Mouse (Mus musculus): ENCODE results near the gene Nmur1. TPM values are rescaled to one million over a fixed set of nuclear protein-coding genes. Genes with fewer than 3 reads are reported as not detected.
"Not testable (repeated sequence)": the region's sequence is repeated elsewhere in the genome, so short reads cannot be mapped to it uniquely, and the experiment has no call there.

The Nmur1 gene
- total RNA-seq (2022), result not detected

GRCm38 (mm10) chr1:86426128-86426527 lies at the start of gene Nmur1, which contains the start of gene Tex44:
Gene Nmur1, minus strand, starts transcription at chr1:86426228.
Gene Tex44, plus strand, starts transcription at chr1:86426329.
- DNase-seq, result no peak

GRCm38 (mm10) chr1:86473109-86473760 lies 47.2 kb upstream of the Nmur1 start:
- no peak for DNase-seq

GRCm38 (mm10) chr1:86472197-86472952 lies 46.3 kb upstream of the Nmur1 start:
- DNase-seq, result peak; percentile 68

- not testable (repeated sequence) for DNase-seq
Observed at GRCm38 (mm10) chr1:86471504-86471961, 45.5 kb upstream of the Nmur1 start.

- DNase-seq, result peak; percentile 85
Observed at GRCm38 (mm10) chr1:86470519-86471181, 44.6 kb upstream of the Nmur1 start.

GRCm38 (mm10) chr1:86469876-86470275 lies 43.8 kb upstream of the Nmur1 start:
- no peak for DNase-seq

- no peak for DNase-seq
Observed at GRCm38 (mm10) chr1:86467416-86467815, 41.4 kb upstream of the Nmur1 start.

GRCm38 (mm10) chr1:86464875-86465224 lies 38.8 kb upstream of the Nmur1 start:
- no peak for DNase-seq

- DNase-seq, result no peak
Observed at GRCm38 (mm10) chr1:86464223-86464874, 38.3 kb upstream of the Nmur1 start.

GRCm38 (mm10) chr1:86459371-86459770 lies 33.3 kb upstream of the Nmur1 start:
- no peak for DNase-seq

GRCm38 (mm10) chr1:86456892-86457581 lies 31.0 kb upstream of the Nmur1 start:
- DNase-seq, result no peak

- DNase-seq, result no peak
Observed at GRCm38 (mm10) chr1:86452713-86453112, 26.7 kb upstream of the Nmur1 start.

GRCm38 (mm10) chr1:86449966-86450365 lies 23.9 kb upstream of the Nmur1 start:
- DNase-seq, result no peak

GRCm38 (mm10) chr1:86448272-86448671 lies 22.2 kb upstream of the Nmur1 start:
- peak; percentile 39 for DNase-seq

- DNase-seq, result no peak
Observed at GRCm38 (mm10) chr1:86447596-86448171, 21.7 kb upstream of the Nmur1 start.

- peak; percentile 26 for DNase-seq
Observed at GRCm38 (mm10) chr1:86443386-86444172, 17.6 kb upstream of the Nmur1 start.

- DNase-seq, result no peak
Observed at GRCm38 (mm10) chr1:86442832-86443231, 16.8 kb upstream of the Nmur1 start.

GRCm38 (mm10) chr1:86441980-86442831 lies 16.2 kb upstream of the Nmur1 start:
- DNase-seq, result peak; percentile 87

GRCm38 (mm10) chr1:86441724-86441979 lies 15.6 kb upstream of the Nmur1 start:
- DNase-seq, result no peak
